Mouse (Mus musculus): ENCODE results near the gene Myo1c.
A peak's percentile ranks its signal among the peaks of the same experiment; 100 is the strongest.
"Not testable (repeated sequence)": the region's sequence is repeated elsewhere in the genome, so short reads cannot be mapped to it uniquely, and the experiment has no call there.

Gene Myo1c

GRCm38 (mm10) chr11:75669853-75670200, 19.5 kb downstream of the Myo1c start:
- no peak for DNase-seq

- no peak for DNase-seq
These were observed 21.3 kb downstream of the Myo1c start for GRCm38 (mm10) chr11:75671426-75672180.

GRCm38 (mm10) chr11:75673411-75673810, 23.1 kb downstream of the Myo1c start:
- no peak for DNase-seq

- no peak for DNase-seq
These were observed 24.6 kb downstream of the Myo1c start for GRCm38 (mm10) chr11:75674875-75675274.

- DNase-seq: no peak
These were observed 27.8 kb downstream of the Myo1c start for GRCm38 (mm10) chr11:75677881-75678746.

GRCm38 (mm10) chr11:75678747-75679438, 28.6 kb downstream of the Myo1c start, which contains the start of gene Crk:
TSS of gene Crk (plus strand) at chr11:75679259.
- DNase-seq: peak; percentile 99

- DNase-seq: peak; percentile 82
These were observed 29.3 kb downstream of the Myo1c start for GRCm38 (mm10) chr11:75679439-75680171.

- no peak for DNase-seq
These were observed 34.2 kb downstream of the Myo1c start for GRCm38 (mm10) chr11:75684462-75684861.

GRCm38 (mm10) chr11:75684956-75685355, 34.7 kb downstream of the Myo1c start:
- no peak for DNase-seq

GRCm38 (mm10) chr11:75687343-75687993, 37.2 kb downstream of the Myo1c start:
- no peak for DNase-seq

- no peak for DNase-seq
These were observed 37.8 kb downstream of the Myo1c start for GRCm38 (mm10) chr11:75688132-75688531.

- DNase-seq: no peak
These were observed 39.7 kb downstream of the Myo1c start for GRCm38 (mm10) chr11:75689977-75690376.

GRCm38 (mm10) chr11:75691047-75691446, 40.7 kb downstream of the Myo1c start:
- DNase-seq: no peak

GRCm38 (mm10) chr11:75693570-75693969, 43.3 kb downstream of the Myo1c start:
- DNase-seq: no peak

GRCm38 (mm10) chr11:75697464-75697863, 47.2 kb downstream of the Myo1c start:
- not testable (repeated sequence) for DNase-seq

GRCm38 (mm10) chr11:75700557-75700956, 50.3 kb downstream of the Myo1c start:
- no peak for DNase-seq

GRCm38 (mm10) chr11:75702761-75703160, 52.5 kb downstream of the Myo1c start:
- no peak for DNase-seq

- no peak for DNase-seq
These were observed 53.4 kb downstream of the Myo1c start for GRCm38 (mm10) chr11:75703748-75704147.

GRCm38 (mm10) chr11:75713949-75714348, 63.6 kb downstream of the Myo1c start:
- no peak for DNase-seq

- no peak for DNase-seq
These were observed 65.3 kb downstream of the Myo1c start for GRCm38 (mm10) chr11:75715556-75715955.

- no peak for DNase-seq
These were observed 66.5 kb downstream of the Myo1c start for GRCm38 (mm10) chr11:75716661-75717325.

All from liver (tissue).